Mouse (Mus musculus) MEL (cell line): ENCODE results near the gene Ctdsp1. TPM values are rescaled to one million over a fixed set of nuclear protein-coding genes. Genes with fewer than 3 reads are reported as not detected.

ENCODE experiments used
- DNase-seq: peaks from one replicate; pipeline ENCODE4 v3.0.0; 2011; ENCODE audit warnings: low read depth, low spot score
- H3K27ac ChIP-seq: 2 replicates; pipeline ENCODE4 v1.5.1; 2012; ENCODE audit warnings: low read depth, mild to moderate bottlenecking, control low read depth, low read length, moderate library complexity; ENCODE audit not compliant: control insufficient read depth
- H3K27me3 ChIP-seq, 2 experiments: fragments of 150-350 bp in 1 of 2; sonication (generic) in 1 of 2; 2 replicates each; pipeline ENCODE4 v1.6.1; 2012; ENCODE audit warnings: low read length in 2 of 2, mild to moderate bottlenecking in 2 of 2, improper control_type of control experiment in 1 of 2, moderate library complexity in 1 of 2; ENCODE audit not compliant: insufficient read depth in 2 of 2, control insufficient read depth in 1 of 2
- H3K36me3 ChIP-seq, 2 experiments: 2 replicates each; pipeline ENCODE4 v1.6.1; 2012 to 2014; ENCODE audit warnings: low read length in 2 of 2, improper control_type of control experiment in 1 of 2, inconsistent platforms in 1 of 2, mild to moderate bottlenecking in 1 of 2; ENCODE audit not compliant: insufficient read depth in 2 of 2, control insufficient read depth in 1 of 2
- H3K4me1 ChIP-seq, 2 experiments: fragments of 150-350 bp in 1 of 2; sonication (generic) in 1 of 2; 2 replicates each; pipeline ENCODE4 v1.6.1; 2012; ENCODE audit warnings: low read length in 2 of 2, improper control_type of control experiment in 1 of 2, mild to moderate bottlenecking in 1 of 2; ENCODE audit not compliant: insufficient read depth in 2 of 2, control insufficient read depth in 1 of 2
- H3K4me3 ChIP-seq, 2 experiments: fragments of 150-350 bp in 1 of 2; sonication (generic) in 1 of 2; 2 replicates each; pipeline ENCODE4 v1.5.1; 2012; ENCODE audit warnings: low read depth in 2 of 2, low read length in 2 of 2, mild to moderate bottlenecking in 2 of 2, moderate library complexity in 2 of 2, control low read depth in 1 of 2, improper control_type of control experiment in 1 of 2; ENCODE audit not compliant: control insufficient read depth in 1 of 2, insufficient read depth in 1 of 2
- H3K79me2 ChIP-seq: 2 replicates; pipeline ENCODE4 v1.6.1; 2012; ENCODE audit warnings: mild to moderate bottlenecking, low read length, moderate library complexity; ENCODE audit not compliant: control insufficient read depth, poor library complexity, insufficient read depth
- H3K9ac ChIP-seq: 2 replicates; pipeline ENCODE4 v1.6.1; 2012; ENCODE audit warnings: low read depth, mild to moderate bottlenecking, control low read depth, low read length, moderate library complexity; ENCODE audit not compliant: control insufficient read depth, poor library complexity, severe bottlenecking
- H3K9me3 ChIP-seq: fragments of 150-350 bp; sonication (generic); replicated peaks from 2 replicates; pipeline ENCODE4 v1.6.1; 2012; ENCODE audit warnings: mild to moderate bottlenecking, low read length, improper control_type of control experiment, moderate library complexity; ENCODE audit not compliant: insufficient read depth
- CHD1 ChIP-seq: IDR thresholded peaks from 2 replicates; pipeline ENCODE4 v1.6.1; 2012; ENCODE audit warnings: low read depth, mild to moderate bottlenecking, inconsistent platforms, low read length, improper control_type of control experiment
- CTCF ChIP-seq, 3 experiments: IDR thresholded peaks in 2 of 3; conservative IDR thresholded peaks in 1 of 3; 2 replicates each; pipeline ENCODE4 v1.5.1; 2011 to 2012; ENCODE audit warnings: low read length in 3 of 3, low read depth in 2 of 3, mild to moderate bottlenecking in 2 of 3, improper control_type of control experiment in 1 of 3, inconsistent platforms in 1 of 3, mixed read lengths in 1 of 3, moderate library complexity in 1 of 3; ENCODE audit not compliant: control insufficient read depth in 1 of 3, insufficient read depth in 1 of 3, poor library complexity in 1 of 3, severe bottlenecking in 1 of 3
- E2F4 ChIP-seq: IDR thresholded peaks from 2 replicates; pipeline ENCODE4 v1.6.1; 2011; ENCODE audit warnings: low read depth, low read length, improper control_type of control experiment, borderline replicate concordance
- ELF1 ChIP-seq: IDR thresholded peaks from 2 replicates; pipeline ENCODE4 v1.6.1; 2014; ENCODE audit warnings: low read depth, mild to moderate bottlenecking, inconsistent platforms, low read length, improper control_type of control experiment, moderate library complexity
- HCFC1 ChIP-seq: IDR thresholded peaks from 2 replicates; pipeline ENCODE4 v1.6.1; 2012; ENCODE audit warnings: low read depth, mild to moderate bottlenecking, inconsistent platforms, low read length, improper control_type of control experiment, moderate library complexity
- JUND ChIP-seq: IDR thresholded peaks from 2 replicates; pipeline ENCODE4 v1.6.1; 2011; ENCODE audit warnings: low read depth, mild to moderate bottlenecking, improper control_type of control experiment, low read length
- KAT2A ChIP-seq: conservative IDR thresholded peaks from 2 replicates; pipeline ENCODE4 v1.6.1; 2012; ENCODE audit warnings: low read depth, low read length, improper control_type of control experiment, inconsistent platforms
- MEF2A ChIP-seq: IDR thresholded peaks from 2 replicates; pipeline ENCODE4 v1.6.1; 2014; ENCODE audit warnings: low read depth, mild to moderate bottlenecking, inconsistent platforms, low read length, improper control_type of control experiment; ENCODE audit not compliant: poor library complexity, insufficient replicate concordance, severe bottlenecking; ENCODE audit errors: extremely low read depth
- MYB ChIP-seq: IDR thresholded peaks from 2 replicates; pipeline ENCODE4 v1.6.1; 2011; ENCODE audit warnings: mild to moderate bottlenecking, low read depth, low read length, improper control_type of control experiment
- NELFE ChIP-seq: IDR thresholded peaks from 2 replicates; pipeline ENCODE4 v1.6.1; 2011; ENCODE audit warnings: low read depth, low read length, improper control_type of control experiment
- NRF1 ChIP-seq: IDR thresholded peaks from 2 replicates; pipeline ENCODE4 v1.6.1; 2014; ENCODE audit warnings: low read depth, mild to moderate bottlenecking, inconsistent platforms, low read length, improper control_type of control experiment, moderate library complexity; ENCODE audit not compliant: poor library complexity, insufficient read depth, severe bottlenecking
- POLR2AphosphoS2 ChIP-seq: IDR thresholded peaks from 2 replicates; pipeline ENCODE4 v1.6.1; 2011; ENCODE audit warnings: low read length, improper control_type of control experiment
- POLR2AphosphoS5 ChIP-seq: IDR thresholded peaks from 2 replicates; pipeline ENCODE4 v1.6.1; 2012; ENCODE audit warnings: low read depth, borderline replicate concordance, mild to moderate bottlenecking, inconsistent platforms, low read length, moderate library complexity, mixed read lengths
- SIN3A ChIP-seq: IDR thresholded peaks from 2 replicates; pipeline ENCODE4 v1.6.1; 2012; ENCODE audit warnings: low read length, improper control_type of control experiment, inconsistent platforms
- TAL1 ChIP-seq: IDR thresholded peaks from 2 replicates; pipeline ENCODE4 v1.6.1; 2012; ENCODE audit warnings: mild to moderate bottlenecking, inconsistent platforms, low read length, moderate library complexity, mixed read lengths
- TBP ChIP-seq: IDR thresholded peaks from 2 replicates; pipeline ENCODE4 v1.8.0; 2011; ENCODE audit warnings: low read depth, low read length, improper control_type of control experiment
- TCF12 ChIP-seq: IDR thresholded peaks from 2 replicates; pipeline ENCODE4 v1.6.1; 2014; ENCODE audit warnings: low read depth, mild to moderate bottlenecking, inconsistent platforms, low read length, improper control_type of control experiment, moderate library complexity
- USF2 ChIP-seq, 2 experiments: IDR thresholded peaks; 2 replicates each; pipeline ENCODE4 v1.6.1; 2011 to 2012; ENCODE audit warnings: improper control_type of control experiment in 2 of 2, low read length in 2 of 2, borderline replicate concordance in 1 of 2, inconsistent platforms in 1 of 2, low read depth in 1 of 2, mild to moderate bottlenecking in 1 of 2; ENCODE audit not compliant: insufficient read depth in 1 of 2
- ZC3H11A ChIP-seq: IDR thresholded peaks from 2 replicates; pipeline ENCODE4 v1.6.1; 2012; ENCODE audit warnings: low read depth, mild to moderate bottlenecking, inconsistent platforms, low read length, improper control_type of control experiment
- polyA plus RNA-seq, 2 experiments: library from polyadenylated mRNA; stranded (reverse) in 1 of 2; unstranded in 1 of 2; fragments of >175 nt in 1 of 2; fragments of >200 nt in 1 of 2; gene quantifications; 2 replicates each; pipeline versions ENCODE4 v1.2.1 to v1.2.4; 2012; ENCODE audit warnings: low replicate concordance in 2 of 2, low read depth in 1 of 2; ENCODE audit not compliant: insufficient read length in 2 of 2, insufficient read depth in 1 of 2, missing spikeins in 1 of 2
- total RNA-seq: library from RNA; depleted of rRNA; stranded (reverse); fragments of 300-350 nt; gene quantifications from 2 replicates; pipeline ENCODE4 v1.2.3, GENCODE M21; 2012

Gene Ctdsp1
- total and polyA plus RNA-seq, 3 experiments = 18.0 to 69.8 TPM; not detected in 1

- Histone ChIP-seq H3K27me3 (no peaks in the 10 kb centered on the region), H3K9ac (no peak within 1 kb of the TSS), H3K79me2 (no peaks in the 10 kb centered on the region), H3K36me3 (peaks cover 0 to 1% of the 10 kb centered on the region in 2 experiments; a peak in 2 of 4 replicates), H3K27ac (no peak within 1 kb of the TSS), H3K4me3 (no peak within 1 kb of the TSS), H3K4me1 (peaks cover 0 to under 1% of the 10 kb centered on the region in 2 experiments; a peak in 2 of 4 replicates), H3K9me3 (no peaks in the 10 kb centered on the region)
- DNase-seq = no peak
- TF ChIP-seq TCF12 = no peak
- TF ChIP-seq CHD1 = no peak
- no peak for TF ChIP-seq NRF1
- no peak for TF ChIP-seq MEF2A
- TF ChIP-seq MYB = no peak
- TF ChIP-seq KAT2A = no peak
- no peak for TF ChIP-seq TAL1
- TF ChIP-seq USF2 (IDR thresholded peaks at IDR 0.05; ENCODE audit: borderline replicate concordance in 1 of 2, insufficient read depth in 1 of 2, low read depth in 1 of 2, low read length in 2 of 2) = no peak
- TF ChIP-seq CTCF (IDR thresholded peaks at IDR 0.05 in 2 of 3, conservative IDR thresholded peaks at IDR 0.05 in 1 of 3; ENCODE audit: control insufficient read depth in 1 of 3, insufficient read depth in 1 of 3, low read depth in 2 of 3, low read length in 3 of 3, poor library complexity in 1 of 3, severe bottlenecking in 1 of 3) = no peak
- no peak for TF ChIP-seq POLR2AphosphoS2
- no peak for TF ChIP-seq NELFE
- no peak for TF ChIP-seq TBP
- no peak for TF ChIP-seq POLR2AphosphoS5
- no peak for TF ChIP-seq ELF1
- no peak for TF ChIP-seq E2F4
- no peak for TF ChIP-seq JUND
- no peak for TF ChIP-seq HCFC1
- TF ChIP-seq SIN3A = no peak
- no peak for TF ChIP-seq ZC3H11A
Observed at GRCm38 (mm10) chr1:74408589-74409504, 17.5 kb downstream of the Ctdsp1 start, which contains the start of gene Vil1. Gene Vil1 (plus strand): TSS chr1:74409376.
